Mouse (Mus musculus) cortical plate, adult 2 months (tissue): ENCODE measurements at regions not wholly inside any gene's neighbourhood (a gene's known extent, or its start where the extent isn't known, plus 50 kb on each side); places are given as distances from the start of the nearest gene placed in this dataset.

Source experiments
- CTCF ChIP-seq: fragments of 200-500 bp; IDR thresholded peaks from 2 replicates; pipeline ENCODE4 v1.5.1; 2011; ENCODE audit warnings: mild to moderate bottlenecking, control low read depth, low read length; ENCODE audit not compliant: insufficient read depth; ENCODE audit errors: extremely low read depth
- POLR2A ChIP-seq: fragments of 200-500 bp; IDR thresholded peaks from 2 replicates; pipeline ENCODE4 v1.6.1; 2011; ENCODE audit warnings: mild to moderate bottlenecking, low read length, control low read depth; ENCODE audit not compliant: insufficient read depth; ENCODE audit errors: extremely low read depth

GRCm38 (mm10) chr2:78453411-78453810 is 414.5 kb upstream of the Ube2e3 start:
- TF ChIP-seq CTCF (no peak), POLR2A (no peak)
